Mouse (Mus musculus): ENCODE measurements around the gene A630073D07Rik.
"Not testable (repeated sequence)": the region's sequence is repeated elsewhere in the genome, so short reads cannot be mapped to it uniquely, and the experiment has no call there.

Gene A630073D07Rik

GRCm38 (mm10) chr6:132651426-132651825 is at the start of gene A630073D07Rik:
Gene A630073D07Rik, minus strand, starts transcription at chr6:132651526.
- no peak for DNase-seq

- DNase-seq, result no peak
Observed at GRCm38 (mm10) chr6:132700907-132701306, 49.6 kb upstream of the A630073D07Rik start, which contains the start of gene Tas2r121. Gene Tas2r121, minus strand, starts transcription at chr6:132701007.

- not testable (repeated sequence) for DNase-seq
Observed at GRCm38 (mm10) chr6:132691596-132691995, 40.3 kb upstream of the A630073D07Rik start.

- no peak for DNase-seq
Observed at GRCm38 (mm10) chr6:132656653-132657052, 5.3 kb upstream of the A630073D07Rik start, which contains the start of gene Tas2r120. Gene Tas2r120, plus strand, starts transcription at chr6:132656953.

GRCm38 (mm10) chr6:132649399-132649798 is 1.9 kb downstream of the A630073D07Rik start:
- DNase-seq, result no peak

GRCm38 (mm10) chr6:132595613-132596012 is 55.7 kb downstream of the A630073D07Rik start, which contains the start of gene Prp2:
Gene Prp2, plus strand, starts transcription at chr6:132595913.
- not testable (repeated sequence) for DNase-seq
